Mouse (Mus musculus) CH12.LX (cell line): ENCODE data around the gene Ggps1. TPM values are rescaled to one million over a fixed set of nuclear protein-coding genes. Genes with fewer than 3 reads are reported as not detected.

Experiments
- DNase-seq: peaks from one replicate; pipeline ENCODE4 v3.0.0-alpha.2; 2013; ENCODE audit errors: extremely low read depth
- H3K27ac ChIP-seq: 2 replicates; pipeline ENCODE4 v1.5.1; 2012; ENCODE audit warnings: low read depth, mild to moderate bottlenecking, control low read depth, moderate library complexity; ENCODE audit not compliant: insufficient read depth
- H3K27me3 ChIP-seq: replicated peaks from 2 replicates; pipeline ENCODE3; 2012; ENCODE audit warnings: inconsistent platforms
- H3K36me3 ChIP-seq, 2 experiments: replicated peaks in 1 of 2; 2 replicates each; pipeline versions ENCODE3 to v1.6.1; 2012; ENCODE audit warnings: inconsistent platforms in 1 of 2, low read length in 1 of 2, mild to moderate bottlenecking in 1 of 2, mixed read lengths in 1 of 2, moderate library complexity in 1 of 2; ENCODE audit not compliant: control insufficient read depth in 1 of 2, insufficient read depth in 1 of 2
- H3K4me1 ChIP-seq, 2 experiments: 2 replicates each; pipeline ENCODE4 v1.6.1; 2012; ENCODE audit warnings: inconsistent platforms in 1 of 2, moderate library complexity in 1 of 2; ENCODE audit not compliant: insufficient read depth in 2 of 2, control insufficient read depth in 1 of 2
- H3K4me2 ChIP-seq: 2 replicates; pipeline ENCODE4 v1.6.1; 2012; ENCODE audit warnings: low read depth, mild to moderate bottlenecking, control low read depth; ENCODE audit not compliant: poor library complexity, insufficient read depth, severe bottlenecking
- H3K4me3 ChIP-seq, 3 experiments: fragments of 150-350 bp in 1 of 3; sonication (generic) in 1 of 3; replicated peaks in 1 of 3; 2 replicates each; pipeline versions ENCODE3 to v1.5.1; 2011 to 2012; ENCODE audit warnings: low read depth in 2 of 3, low read length in 2 of 3, mild to moderate bottlenecking in 2 of 3, moderate library complexity in 2 of 3, control low read depth in 1 of 3, improper control_type of control experiment in 1 of 3, inconsistent platforms in 1 of 3, mixed read lengths in 1 of 3; ENCODE audit not compliant: poor library complexity in 1 of 3
- H3K79me2 ChIP-seq: replicated peaks from 2 replicates; pipeline ENCODE4 v1.6.1; 2012; ENCODE audit warnings: mild to moderate bottlenecking, moderate library complexity; ENCODE audit not compliant: control insufficient read depth, poor library complexity, insufficient read depth, severe bottlenecking; ENCODE audit errors: extremely low read depth
- H3K9ac ChIP-seq: 2 replicates; pipeline ENCODE4 v1.6.1; 2012; ENCODE audit warnings: low read depth, mild to moderate bottlenecking, control low read depth, moderate library complexity; ENCODE audit not compliant: insufficient read depth
- H3K9me3 ChIP-seq: replicated peaks from 2 replicates; pipeline ENCODE3; 2012; ENCODE audit warnings: low read length, inconsistent platforms, mixed read lengths
- BHLHE40 ChIP-seq: IDR thresholded peaks from 2 replicates; pipeline ENCODE4 v1.6.1; 2011; ENCODE audit warnings: mild to moderate bottlenecking, low read depth, low read length, improper control_type of control experiment
- CHD1 ChIP-seq: IDR thresholded peaks from 2 replicates; pipeline ENCODE4 v1.6.1; 2012; ENCODE audit warnings: low read depth, low read length, improper control_type of control experiment, inconsistent platforms
- CHD2 ChIP-seq: IDR thresholded peaks from 2 replicates; pipeline ENCODE4 v1.6.1; 2011; ENCODE audit warnings: low read length, improper control_type of control experiment
- CTCF ChIP-seq, 2 experiments: IDR thresholded peaks in 1 of 2; conservative IDR thresholded peaks in 1 of 2; 2 replicates each; pipeline ENCODE4 v1.5.1; 2011 to 2012; ENCODE audit warnings: low read depth in 2 of 2, low read length in 2 of 2, improper control_type of control experiment in 1 of 2, inconsistent platforms in 1 of 2, mild to moderate bottlenecking in 1 of 2, moderate library complexity in 1 of 2
- ELF1 ChIP-seq: IDR thresholded peaks from 2 replicates; pipeline ENCODE4 v1.6.1; 2014; ENCODE audit warnings: low read depth, mild to moderate bottlenecking, inconsistent platforms, low read length, improper control_type of control experiment
- EP300 ChIP-seq: IDR thresholded peaks from 2 replicates; pipeline ENCODE4 v1.6.1; 2011; ENCODE audit warnings: low read length, improper control_type of control experiment
- GABPA ChIP-seq: IDR thresholded peaks from 2 replicates; pipeline ENCODE4 v1.6.1; 2012; ENCODE audit warnings: low read depth, low read length, improper control_type of control experiment, inconsistent platforms; ENCODE audit not compliant: insufficient replicate concordance
- HCFC1 ChIP-seq: IDR thresholded peaks from 2 replicates; pipeline ENCODE4 v1.6.1; 2012; ENCODE audit warnings: low read depth, mild to moderate bottlenecking, inconsistent platforms, low read length, improper control_type of control experiment
- IRF4 ChIP-seq: IDR thresholded peaks from 2 replicates; pipeline ENCODE4 v1.6.1; 2014; ENCODE audit warnings: low read depth, mild to moderate bottlenecking, inconsistent platforms, low read length, improper control_type of control experiment
- JUN ChIP-seq: IDR thresholded peaks from 2 replicates; pipeline ENCODE4 v1.6.1; 2011; ENCODE audit warnings: low read depth, mild to moderate bottlenecking, low read length, improper control_type of control experiment, moderate library complexity; ENCODE audit not compliant: insufficient read depth
- JUND ChIP-seq: conservative IDR thresholded peaks from 2 replicates; pipeline ENCODE4 v1.6.1; 2011; ENCODE audit warnings: low read depth, low read length, improper control_type of control experiment
- KAT2A ChIP-seq: IDR thresholded peaks from 2 replicates; pipeline ENCODE4 v1.6.1; 2012; ENCODE audit warnings: low read length, improper control_type of control experiment, inconsistent platforms; ENCODE audit not compliant: insufficient replicate concordance
- MAFK ChIP-seq: IDR thresholded peaks from 2 replicates; pipeline ENCODE4 v1.6.1; 2011; ENCODE audit warnings: low read length, improper control_type of control experiment; ENCODE audit not compliant: insufficient replicate concordance
- MAX ChIP-seq: IDR thresholded peaks from 2 replicates; pipeline ENCODE4 v1.6.1; 2011; ENCODE audit warnings: low read length, improper control_type of control experiment
- MAZ ChIP-seq: IDR thresholded peaks from 2 replicates; pipeline ENCODE4 v1.6.1; 2012; ENCODE audit warnings: low read depth, mild to moderate bottlenecking, inconsistent platforms, low read length, improper control_type of control experiment, moderate library complexity
- MEF2A ChIP-seq: IDR thresholded peaks from 2 replicates; pipeline ENCODE4 v1.6.1; 2014; ENCODE audit warnings: low read depth, mild to moderate bottlenecking, inconsistent platforms, low read length, improper control_type of control experiment, borderline replicate concordance
- MXI1 ChIP-seq: IDR thresholded peaks from 2 replicates; pipeline ENCODE4 v1.6.1; 2011; ENCODE audit warnings: mild to moderate bottlenecking, low read depth, low read length, improper control_type of control experiment
- MYC ChIP-seq: IDR thresholded peaks from 2 replicates; pipeline ENCODE4 v1.6.1; 2011; ENCODE audit warnings: low read depth, mild to moderate bottlenecking, improper control_type of control experiment, low read length
- PAX5 ChIP-seq: IDR thresholded peaks from 2 replicates; pipeline ENCODE4 v1.6.1; 2012; ENCODE audit warnings: low read length, inconsistent platforms, mixed read lengths
- POLR2A ChIP-seq: IDR thresholded peaks from 2 replicates; pipeline ENCODE4 v1.6.1; 2011; ENCODE audit warnings: low read depth, mild to moderate bottlenecking, improper control_type of control experiment, low read length
- POLR2AphosphoS2 ChIP-seq: IDR thresholded peaks from 2 replicates; pipeline ENCODE4 v1.6.1; 2011; ENCODE audit warnings: low read depth, low read length, improper control_type of control experiment
- RAD21 ChIP-seq: IDR thresholded peaks from 2 replicates; pipeline ENCODE4 v1.6.1; 2011; ENCODE audit warnings: low read depth, mild to moderate bottlenecking, low read length, improper control_type of control experiment, moderate library complexity
- RCOR1 ChIP-seq: conservative IDR thresholded peaks from 2 replicates; pipeline ENCODE4 v1.6.1; 2012; ENCODE audit warnings: low read depth, mild to moderate bottlenecking, inconsistent platforms, low read length, improper control_type of control experiment
- SMC3 ChIP-seq: IDR thresholded peaks from 2 replicates; pipeline ENCODE4 v1.6.1; 2011; ENCODE audit warnings: low read depth, low read length, improper control_type of control experiment
- TBP ChIP-seq: conservative IDR thresholded peaks from 2 replicates; pipeline ENCODE4 v1.6.1; 2011; ENCODE audit warnings: low read depth, low read length, improper control_type of control experiment
- UBTF ChIP-seq: IDR thresholded peaks from 2 replicates; pipeline ENCODE4 v1.6.1; 2012; ENCODE audit warnings: low read depth, mild to moderate bottlenecking, inconsistent platforms, low read length, improper control_type of control experiment, moderate library complexity
- USF1 ChIP-seq: IDR thresholded peaks from 2 replicates; pipeline ENCODE4 v1.6.1; 2014; ENCODE audit warnings: low read depth, mild to moderate bottlenecking, inconsistent platforms, low read length, improper control_type of control experiment
- USF2 ChIP-seq: conservative IDR thresholded peaks from 2 replicates; pipeline ENCODE4 v1.6.1; 2011; ENCODE audit warnings: low read depth, low read length, improper control_type of control experiment
- ZKSCAN1 ChIP-seq: IDR thresholded peaks from 2 replicates; pipeline ENCODE4 v1.6.1; 2012; ENCODE audit warnings: low read depth, inconsistent platforms, low read length, improper control_type of control experiment, borderline replicate concordance
- ZMIZ1 ChIP-seq: IDR thresholded peaks from 2 replicates; pipeline ENCODE4 v1.6.1; 2012; ENCODE audit warnings: low read depth, mild to moderate bottlenecking, inconsistent platforms, low read length, improper control_type of control experiment
- ZNF384 ChIP-seq: IDR thresholded peaks from 2 replicates; pipeline ENCODE4 v1.6.1; 2012; ENCODE audit warnings: low read depth, low read length, improper control_type of control experiment, inconsistent platforms
- dilution Hi-C: fragments of 300-500 bp; cut with MboI; formaldehyde crosslinking; loops from 2 replicates; pipeline ENCODE4 v1.14.3; 2020; ENCODE audit warnings: low sequenced_read_pairs; ENCODE audit not compliant: extremely low pct_unique_long_range_greater_than_20kb, extremely low pct_ligation_motif_present
- in situ Hi-C: fragments of 300-500 bp; cut with MboI; formaldehyde crosslinking; loops from 3 replicates; pipeline ENCODE4 v1.14.3; 2019; ENCODE audit warnings: low sequenced_read_pairs, low pct_ligation_motif_present, low pct_unique_long_range_greater_than_20kb, mixed read lengths
- polyA plus RNA-seq: library from polyadenylated mRNA; unstranded; fragments of >175 nt; gene quantifications from 2 replicates; pipeline ENCODE4 v1.2.1, GENCODE M21; 2012; ENCODE audit warnings: low read depth; ENCODE audit not compliant: insufficient read length
- total RNA-seq, 2 experiments: library from RNA; depleted of rRNA; stranded (reverse); fragments of 300-350 nt in 1 of 2; fragments of >200 nt in 1 of 2; gene quantifications; 2 replicates each; pipeline ENCODE4 v1.2.3; 2012 to 2014

Gene Ggps1
- total and polyA plus RNA-seq, 3 experiments, result 21.6 to 48.7 (median 38.0) TPM

DNA sequence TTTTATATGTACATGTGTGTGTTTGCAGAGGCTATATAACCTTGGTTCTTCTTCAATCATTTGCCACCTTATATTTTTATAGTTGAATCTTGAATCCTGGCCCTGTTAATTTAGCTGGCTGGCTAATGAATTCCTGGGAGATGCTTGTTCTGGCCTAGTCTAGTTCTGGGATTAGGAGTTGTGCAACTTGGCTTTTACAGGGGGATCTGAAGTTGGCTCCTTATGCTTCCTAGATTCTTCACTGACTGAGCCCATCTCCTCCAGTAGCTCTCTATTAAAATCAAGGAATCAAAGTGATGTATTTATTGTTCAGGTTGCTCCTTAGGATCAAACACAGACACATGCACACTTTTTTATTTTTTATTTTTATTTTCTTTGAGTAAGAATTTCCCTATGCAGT lies 3.7 kb downstream of the Ggps1 start:
- H3K27me3 ChIP-seq, result no peaks in the 10 kb centered on the region
- in situ Hi-C loops, result no loop called here

GRCm38 (mm10) chr13:14056801-14057200 lies 6.5 kb downstream of the Ggps1 start:
- TF ChIP-seq JUND (peak; percentile 43; the same call in 1 of the 2 replicates), UBTF (no peak), RCOR1 (no peak), BHLHE40 (no peak), ELF1 (no peak), KAT2A (no peak), ZMIZ1 (no peak), ZKSCAN1 (no peak), MYC (no peak), JUN (no peak), PAX5 (no peak), SMC3 (no peak; the same call in 1 of the 2 replicates), ZNF384 (no peak), RAD21 (peak; percentile 8), TBP (no peak), MEF2A (no peak), MAFK (peak; percentile 89), USF1 (no peak), IRF4 (peak; percentile 84), CHD1 (no peak), GABPA (no peak), CTCF (conservative IDR thresholded peaks at IDR 0.05 in 1 of 2, IDR thresholded peaks at IDR 0.05 in 1 of 2; ENCODE audit: low read depth in 2 of 2, low read length in 2 of 2) (peak in 1 of 2 experiments; percentile 13; a peak in 1 of 4 replicates), CHD2 (no peak), HCFC1 (no peak), POLR2AphosphoS2 (no peak)
- Histone ChIP-seq H3K9ac (no peak overlapping the region), H3K27ac (no peak overlapping the region), H3K4me3 (no peak overlapping the region), H3K4me1 (peaks cover 8 to 22% of the 10 kb centered on the region in 2 experiments; a peak in 3 of 4 replicates), H3K4me2 (no peak overlapping the region), H3K79me2 (peaks cover 24% of the 10 kb centered on the region), H3K9me3 (no peaks in the 10 kb centered on the region), H3K36me3 (peaks cover 14 to 60% of the 10 kb centered on the region in 2 experiments), H3K27me3 (no peaks in the 10 kb centered on the region)
- in situ Hi-C loops, result no loop called here
- peak; percentile 40 for DNase-seq
- dilution Hi-C loops, result no loop called here

More for the DNA sequence above, 3.7 kb downstream of the Ggps1 start:
- H3K4me1 ChIP-seq, result peaks cover 8 to 22% of the 10 kb centered on the region in 2 experiments; a peak in 3 of 4 replicates
- H3K9ac ChIP-seq, result no peak overlapping the region
- H3K36me3 ChIP-seq, result peaks cover 5 to 45% of the 10 kb centered on the region in 2 experiments
- TF ChIP-seq HCFC1, result no peak
- no peak for TF ChIP-seq POLR2A
- no peak for TF ChIP-seq TBP
- TF ChIP-seq CTCF (conservative IDR thresholded peaks at IDR 0.05 in 1 of 2, IDR thresholded peaks at IDR 0.05 in 1 of 2; ENCODE audit: low read depth in 2 of 2, low read length in 2 of 2), result no peak
- no peak for TF ChIP-seq KAT2A
- no peak for TF ChIP-seq MAX
- no peak for TF ChIP-seq EP300
- TF ChIP-seq IRF4, result no peak
- TF ChIP-seq MXI1, result no peak
- no peak for TF ChIP-seq JUN
- TF ChIP-seq CHD2, result no peak
- no peak for TF ChIP-seq USF2
- TF ChIP-seq CHD1, result no peak
- no peak for TF ChIP-seq MAZ
- H3K9me3 ChIP-seq, result no peaks in the 10 kb centered on the region
- no peak overlapping the region for H3K27ac ChIP-seq
- H3K79me2 ChIP-seq, result peaks cover 42% of the 10 kb centered on the region
- DNase-seq, result no peak
- H3K4me2 ChIP-seq, result no peak overlapping the region
- no peak overlapping the region for H3K4me3 ChIP-seq
- dilution Hi-C loops, result no loop called here
